Mouse (Mus musculus) midbrain, embryonic 16.5 days (tissue): ENCODE measurements at regions not wholly inside any gene's neighbourhood (a gene's known extent, or its start where the extent isn't known, plus 50 kb on each side); places are given as distances from the start of the nearest gene placed in this dataset.

Experiments used
- ATAC-seq: fragments of 200-750 bp; cut with Nextera tagmentation; 2 replicates; pipeline ENCODE4 v1.8.0; 2017; ENCODE audit warnings: moderate TSS enrichment
- H3K27ac ChIP-seq: fragments of 300-500 bp; sonication (generic); 2 replicates; pipeline ENCODE4 v1.5.1; 2014; ENCODE audit warnings: mild to moderate bottlenecking, low read length, mixed read lengths
- H3K27me3 ChIP-seq: fragments of 300-500 bp; sonication (generic); 2 replicates; pipeline ENCODE4 v1.6.1; 2014; ENCODE audit warnings: low read depth, low read length, mixed read lengths; ENCODE audit not compliant: control insufficient read depth, insufficient read depth
- H3K36me3 ChIP-seq: fragments of 300-500 bp; sonication (generic); 2 replicates; pipeline ENCODE4 v1.6.1; 2014; ENCODE audit warnings: mild to moderate bottlenecking, low read length, moderate library complexity, mixed read lengths; ENCODE audit not compliant: control insufficient read depth, insufficient read depth
- H3K4me1 ChIP-seq: fragments of 300-500 bp; sonication (generic); 2 replicates; pipeline ENCODE4 v1.6.1; 2014; ENCODE audit warnings: mild to moderate bottlenecking, low read length, mixed read lengths; ENCODE audit not compliant: control insufficient read depth, insufficient read depth
- H3K4me2 ChIP-seq: fragments of 300-500 bp; sonication (generic); 2 replicates; pipeline ENCODE4 v1.6.1; 2014; ENCODE audit warnings: mild to moderate bottlenecking, low read length, mixed read lengths
- H3K4me3 ChIP-seq: fragments of 300-500 bp; sonication (generic); 2 replicates; pipeline ENCODE4 v1.5.1; 2014; ENCODE audit warnings: low read depth, mild to moderate bottlenecking, low read length, moderate library complexity, mixed read lengths
- H3K9ac ChIP-seq: fragments of 300-500 bp; sonication (generic); 2 replicates; pipeline ENCODE4 v1.6.1; 2014; ENCODE audit warnings: low read depth, low read length, mixed read lengths
- H3K9me3 ChIP-seq: fragments of 300-500 bp; sonication (generic); replicated peaks from 2 replicates; pipeline ENCODE4 v1.6.1; 2014; ENCODE audit warnings: mild to moderate bottlenecking, low read length, mixed read lengths; ENCODE audit not compliant: control insufficient read depth, poor library complexity, severe bottlenecking
- WGBS: fragments of 180-500 bp; shearing (Covaris S2); extraction: QIAGEN DNeasy Blood & Tissue Kit; methylation state at CpG from one replicate; pipeline ENCODE4 v1.1.7; 2014; 5-methylcytosine and 5-hydroxymethylcytosine counted together

GRCm38 (mm10) chr5:99838236-99838775, 67.7 kb upstream of the Vamp9 start:
- H3K9me3 ChIP-seq: no peaks in the 10 kb centered on the region
- H3K36me3 ChIP-seq: no peaks in the 10 kb centered on the region
- no peak overlapping the region for H3K4me3 ChIP-seq
- H3K27ac ChIP-seq: no peak overlapping the region
- H3K4me1 ChIP-seq: no peaks in the 10 kb centered on the region; the same call in 1 of the 2 replicates
- WGBS: 26% methylated on average over 6 of the region's 6 CpGs
- no peak for ATAC-seq
- no peaks in the 10 kb centered on the region for H3K27me3 ChIP-seq
- no peak overlapping the region for H3K4me2 ChIP-seq
- H3K9ac ChIP-seq: no peak overlapping the region

GRCm38 (mm10) chr5:99839661-99840060, 66.4 kb upstream of the Vamp9 start:
- no peak overlapping the region for H3K4me2 ChIP-seq
- no peak overlapping the region for H3K9ac ChIP-seq
- H3K27me3 ChIP-seq: no peaks in the 10 kb centered on the region
- no peak overlapping the region for H3K4me3 ChIP-seq
- no peaks in the 10 kb centered on the region for H3K36me3 ChIP-seq
- no peaks in the 10 kb centered on the region for H3K9me3 ChIP-seq
- no peak for ATAC-seq
- no peaks in the 10 kb centered on the region; the same call in 1 of the 2 replicates for H3K4me1 ChIP-seq
- H3K27ac ChIP-seq: no peak overlapping the region
- 93% methylated on average over 11 of the region's 11 CpGs for WGBS

DNA sequence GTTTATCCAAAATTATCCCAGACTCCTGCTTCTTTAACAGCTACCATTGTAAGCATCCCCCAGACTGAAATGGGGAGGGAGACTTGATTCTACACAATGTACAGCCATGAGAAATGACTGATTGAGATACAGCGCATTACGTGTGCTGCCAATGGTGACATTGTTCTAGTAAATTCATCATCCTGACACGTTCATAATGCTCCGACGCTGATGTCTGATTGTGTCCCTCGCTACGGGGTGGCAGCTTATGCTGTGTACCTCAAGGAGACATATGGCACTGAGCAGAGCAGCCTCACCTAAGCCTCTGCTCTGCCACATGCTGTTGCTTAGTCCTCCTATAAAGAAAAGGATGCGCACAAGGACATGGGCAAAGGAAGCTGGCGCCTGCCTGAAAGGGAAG, 65.2 kb upstream of the Vamp9 start:
- Histone ChIP-seq H3K9me3 (no peaks in the 10 kb centered on the region), H3K9ac (no peak overlapping the region), H3K4me3 (no peak overlapping the region), H3K4me2 (no peak overlapping the region), H3K27ac (no peak overlapping the region), H3K27me3 (no peaks in the 10 kb centered on the region), H3K36me3 (no peaks in the 10 kb centered on the region), H3K4me1 (peaks cover 5% of the 10 kb centered on the region)
- 75% methylated on average over 9 of the region's 9 CpGs for WGBS
- ATAC-seq: no peak

DNA sequence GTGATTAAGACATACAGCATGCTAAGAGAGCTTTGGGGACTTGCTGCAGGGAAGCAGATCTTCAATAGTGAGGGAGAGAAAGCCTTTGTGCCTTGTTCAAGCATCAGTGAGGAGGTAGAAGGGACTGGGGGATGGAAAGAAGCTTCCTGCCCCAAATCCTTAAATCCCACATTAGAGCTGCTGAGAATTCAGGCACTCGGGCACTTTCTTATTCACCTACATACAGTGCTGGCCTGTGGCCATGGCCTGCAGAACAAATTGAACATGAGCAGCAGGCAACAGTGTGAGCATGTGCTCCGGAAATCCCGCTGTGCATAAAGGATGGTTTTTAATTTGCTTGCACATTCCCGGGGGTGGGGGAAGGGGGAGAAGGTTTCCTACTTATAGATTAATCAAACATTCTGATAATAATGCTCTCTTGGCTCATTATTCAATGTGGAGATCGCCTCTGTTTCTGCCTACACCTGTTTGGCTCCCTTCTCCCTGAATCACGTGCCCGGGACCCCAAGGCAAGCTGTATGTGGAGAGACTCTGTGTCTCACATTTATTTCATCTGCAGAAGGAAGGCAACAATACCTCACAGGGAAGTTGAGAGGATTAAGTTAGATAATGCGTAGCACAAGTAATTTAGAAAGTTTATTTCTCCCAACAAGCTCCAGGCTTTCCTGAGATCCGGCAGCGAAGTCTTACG, 60.3 kb upstream of the Vamp9 start:
- H3K36me3 ChIP-seq: no peaks in the 10 kb centered on the region
- no peak overlapping the region for H3K27ac ChIP-seq
- no peaks in the 10 kb centered on the region for H3K9me3 ChIP-seq

DNA sequence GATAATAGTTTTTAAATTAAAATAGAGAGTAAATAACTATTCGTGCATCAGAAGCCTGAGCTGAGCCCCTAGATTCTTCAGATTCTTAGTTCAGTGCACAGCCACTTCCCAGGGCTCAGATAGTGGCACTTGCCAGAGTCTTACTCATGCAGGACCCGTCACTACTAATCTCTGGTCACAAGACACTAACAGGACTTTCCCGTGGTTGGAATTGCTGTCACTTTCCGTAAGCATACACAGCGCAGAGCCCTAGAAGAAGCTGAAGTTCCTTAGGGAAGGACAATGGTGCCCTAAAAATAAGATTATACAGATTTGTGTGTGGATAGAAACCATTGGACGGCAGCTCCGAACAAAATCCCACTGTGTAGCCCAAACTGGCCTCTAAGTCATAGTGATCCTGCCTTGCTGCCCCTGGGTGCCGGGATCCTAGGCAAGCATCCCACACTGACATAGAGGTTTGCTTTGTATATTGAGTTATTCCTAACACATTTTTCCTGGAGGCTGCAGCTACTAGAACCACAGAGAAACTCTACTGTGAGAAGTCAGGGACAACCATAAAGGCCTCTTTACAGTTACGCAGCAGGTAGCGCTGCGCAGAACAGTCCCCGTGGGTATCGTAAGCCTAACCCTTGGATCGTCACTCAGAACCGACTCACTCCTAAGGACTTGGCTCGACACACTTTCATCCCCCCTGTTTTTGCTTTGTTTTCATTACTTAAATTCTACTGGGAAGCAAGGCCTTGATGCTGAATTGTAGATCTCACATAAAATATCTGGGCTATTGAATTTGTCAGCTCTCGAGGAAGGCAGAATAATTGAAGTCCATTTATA, 57.7 kb upstream of the Vamp9 start:
- no peak overlapping the region for H3K4me3 ChIP-seq
- ATAC-seq: no peak
- H3K9me3 ChIP-seq: no peaks in the 10 kb centered on the region
- no peaks in the 10 kb centered on the region for H3K36me3 ChIP-seq
- H3K9ac ChIP-seq: no peak overlapping the region
- H3K4me2 ChIP-seq: no peak overlapping the region
- H3K4me1 ChIP-seq: peaks cover 14% of the 10 kb centered on the region
- WGBS: 69% methylated on average over 17 of the region's 17 CpGs
- H3K27me3 ChIP-seq: no peaks in the 10 kb centered on the region
- 0 out of 2 replicates have a peak overlapping the region, but pooled peaks have one; percentile 29 for H3K27ac ChIP-seq

More for the DNA sequence above, 60.3 kb upstream of the Vamp9 start:
- 45% methylated on average over 11 of the region's 11 CpGs for WGBS
- Histone ChIP-seq H3K4me3 (no peak overlapping the region), H3K9ac (0 out of 2 replicates have a peak overlapping the region, but pooled peaks have one; percentile 12), H3K4me1 (peaks cover 14% of the 10 kb centered on the region), H3K4me2 (no peak overlapping the region), H3K27me3 (no peaks in the 10 kb centered on the region)
- ATAC-seq: peak; percentile 72

DNA sequence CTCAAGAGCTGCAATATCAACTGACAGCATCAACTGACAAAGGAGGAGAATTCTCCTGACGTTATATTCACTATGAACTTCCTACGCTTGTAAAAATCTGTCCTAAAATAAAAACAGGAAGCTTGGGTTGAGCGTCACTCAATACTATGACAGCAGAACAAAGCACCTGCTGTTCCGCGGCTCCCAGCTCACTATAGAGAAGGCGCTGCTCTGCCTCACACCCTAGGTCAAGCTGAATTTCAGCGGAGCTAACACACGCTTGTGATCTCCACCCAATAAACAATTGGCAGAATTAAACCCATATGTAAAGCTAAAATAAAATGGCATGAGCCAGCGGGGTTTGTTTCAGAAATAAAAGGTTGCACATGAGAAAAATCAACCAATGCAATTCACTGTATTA, 57.1 kb upstream of the Vamp9 start:
- H3K27ac ChIP-seq: no peak overlapping the region
- no peaks in the 10 kb centered on the region for H3K27me3 ChIP-seq
- no peak overlapping the region for H3K4me2 ChIP-seq
- ATAC-seq: no peak
- no peaks in the 10 kb centered on the region for H3K36me3 ChIP-seq
- H3K9me3 ChIP-seq: no peaks in the 10 kb centered on the region
- peaks cover 14% of the 10 kb centered on the region for H3K4me1 ChIP-seq
- H3K9ac ChIP-seq: no peak overlapping the region
- H3K4me3 ChIP-seq: no peak overlapping the region
- WGBS: 45% methylated on average over 9 of the region's 9 CpGs

DNA sequence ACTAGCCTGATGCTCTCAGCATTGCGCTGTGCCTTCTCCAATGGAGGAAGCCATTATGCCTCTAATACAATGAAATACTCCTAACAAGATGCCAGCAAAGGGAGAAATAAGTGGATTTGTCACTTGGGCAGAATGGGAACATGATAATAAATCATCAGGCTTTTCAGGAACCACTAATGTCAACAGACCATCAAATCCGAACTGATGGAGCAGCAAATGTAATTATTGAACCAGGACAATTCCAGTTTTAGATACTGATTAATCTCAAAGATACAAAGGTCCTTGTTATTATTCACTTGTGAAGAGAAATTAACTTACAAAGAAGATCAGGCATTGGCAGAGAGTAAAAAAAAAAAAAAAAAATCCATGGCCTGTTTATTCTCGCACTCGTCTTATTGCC, 53.7 kb upstream of the Vamp9 start:
- WGBS: 62% methylated on average over 4 of the region's 4 CpGs
- H3K9me3 ChIP-seq: no peaks in the 10 kb centered on the region
- H3K36me3 ChIP-seq: no peaks in the 10 kb centered on the region
- no peaks in the 10 kb centered on the region for H3K27me3 ChIP-seq
- ATAC-seq: no peak
- peaks cover 11% of the 10 kb centered on the region for H3K4me1 ChIP-seq
- no peak overlapping the region for H3K4me3 ChIP-seq
- H3K9ac ChIP-seq: no peak overlapping the region
- no peak overlapping the region for H3K27ac ChIP-seq
- H3K4me2 ChIP-seq: no peak overlapping the region
